Mouse (Mus musculus) heart, postnatal 0 days (tissue): ENCODE results near the gene Pik3c2b.

Source experiments
- CTCF ChIP-seq: IDR thresholded peaks from 2 replicates; pipeline ENCODE4 v1.5.1; 2016; ENCODE audit warnings: antibody characterized with exemption, control low read depth, low read depth
- EP300 ChIP-seq: IDR thresholded peaks from 2 replicates; pipeline ENCODE4 v1.6.1; 2016; ENCODE audit warnings: antibody characterized with exemption, low read depth

GRCm38 (mm10) chr1:133124137-133124536, 78.7 kb downstream of the Pik3c2b start:
- TF ChIP-seq CTCF (no peak), EP300 (no peak)
